Mouse (Mus musculus): ENCODE measurements around the gene Olfr1378. TPM values are rescaled to one million over a fixed set of nuclear protein-coding genes. Genes with fewer than 3 reads are reported as not detected.

Gene Olfr1378
- not detected for polyA plus RNA-seq (2015; fragmentation: Illumina TruSeq; extraction: RNeasy Lipid Tissue Mini Kit (QIAGEN cat#74804); ENCODE audit: insufficient read depth, low replicate concordance)

DNA sequence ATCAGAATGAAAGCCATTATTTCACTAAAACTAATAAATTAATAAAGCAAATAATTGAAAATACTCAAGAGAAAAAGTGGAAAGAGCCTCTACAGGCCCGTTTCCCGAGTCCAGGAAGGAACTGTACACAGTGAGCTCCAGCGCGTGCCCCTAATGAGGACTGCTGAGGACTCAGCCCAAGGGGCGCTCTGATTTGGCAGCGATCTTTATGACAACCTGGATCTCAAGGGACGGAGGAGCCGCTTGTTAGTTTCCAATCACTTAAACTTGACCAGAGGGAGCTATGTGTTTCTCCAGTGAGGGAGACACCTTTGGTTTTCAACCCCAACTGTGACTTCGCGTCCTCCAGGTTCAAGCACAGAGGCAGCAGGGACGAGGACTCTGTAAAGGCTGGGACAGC is at the start of gene Olfr1378:
Gene Olfr1378 (plus strand): TSS at position 301 of the 400 bp plus-strand sequence.

DNA sequence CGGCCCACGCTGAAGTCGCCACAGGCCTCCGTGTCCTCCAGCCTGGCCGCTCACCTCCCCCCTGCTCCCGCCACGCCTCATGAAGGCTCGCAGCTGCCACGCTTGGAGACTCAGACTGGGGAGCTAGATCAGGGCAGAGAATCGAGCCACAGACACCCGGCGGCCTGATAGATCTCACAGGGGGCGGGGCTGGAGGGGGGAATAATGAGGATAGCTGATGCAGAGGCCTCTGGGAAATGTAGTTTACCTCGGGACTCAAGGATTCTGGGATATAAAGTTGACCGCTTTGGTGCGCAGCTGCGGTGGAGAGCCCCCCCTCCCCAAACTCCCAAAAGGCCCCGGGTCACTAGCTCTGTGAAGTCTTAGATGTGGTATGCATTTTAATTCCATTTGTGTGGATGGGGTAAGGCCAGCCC is 34.9 kb upstream of the Olfr1378 start, which contains the start of gene Zfp354b:
Gene Zfp354b (minus strand): TSS at position 183 of the 416 bp plus-strand sequence.

DNA sequence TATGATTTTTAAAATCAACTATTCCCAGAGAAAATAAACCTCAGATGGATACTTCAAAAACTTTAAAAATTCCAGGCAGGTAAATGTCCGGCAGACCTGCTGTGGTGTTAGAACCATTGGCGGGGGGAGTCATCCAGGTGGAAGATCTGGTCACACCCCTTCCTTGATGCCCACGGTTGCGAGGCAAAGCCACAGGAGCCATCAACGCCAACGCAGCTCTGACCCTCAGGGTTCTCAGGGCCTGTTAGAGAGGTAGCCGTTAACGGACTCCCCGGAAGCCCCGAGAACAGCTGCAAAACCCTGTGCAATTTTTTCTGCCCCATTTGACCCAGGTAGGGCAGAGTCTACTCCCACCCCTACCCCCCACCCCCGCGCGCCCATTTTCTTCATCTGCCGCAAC is 22.8 kb upstream of the Olfr1378 start, which contains the start of gene 4933414I15Rik:
Gene 4933414I15Rik (minus strand): TSS at position 260 of the 400 bp plus-strand sequence.

DNA sequence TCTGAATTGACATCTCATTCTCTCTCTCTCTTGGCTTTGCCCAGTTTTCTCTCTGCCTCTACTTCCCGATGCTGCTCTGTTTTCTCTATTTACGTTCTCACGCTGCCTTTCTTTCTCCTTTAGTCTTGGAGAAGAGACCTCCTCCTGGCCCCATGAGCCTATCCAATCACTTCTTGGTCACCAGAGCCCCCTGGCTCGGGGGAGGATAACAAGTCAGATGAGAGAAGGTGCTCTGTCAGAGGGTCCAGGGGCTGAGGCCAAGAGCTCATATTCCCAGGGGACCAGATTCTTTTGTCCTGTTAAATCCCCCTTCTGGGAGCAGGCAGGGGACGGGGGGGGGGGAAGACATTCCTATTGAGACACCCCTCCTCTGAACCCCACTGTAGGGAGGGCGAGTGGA is 12.7 kb upstream of the Olfr1378 start, which contains the start of gene Prop1:
Gene Prop1 (minus strand): TSS at position 101 of the 400 bp plus-strand sequence.

DNA sequence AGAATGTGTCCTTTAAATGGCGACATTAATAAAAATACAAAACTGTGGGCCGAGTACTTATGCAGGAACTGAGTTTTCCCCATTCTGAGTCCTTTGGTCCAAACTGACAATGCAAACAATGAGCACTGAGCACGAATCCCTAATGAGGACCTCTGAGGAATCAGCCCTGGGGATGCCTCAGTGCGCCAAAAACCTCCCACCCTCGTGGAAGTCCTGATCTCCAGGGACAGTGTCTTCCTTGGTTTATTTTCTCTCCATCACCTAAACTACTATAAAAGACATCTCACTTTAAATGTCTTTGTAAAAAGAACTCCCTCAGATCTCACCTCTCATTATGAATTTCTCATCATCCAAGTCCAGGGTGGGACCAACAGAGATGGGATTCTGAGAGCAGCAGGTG is 15.3 kb downstream of the Olfr1378 start, which contains the start of gene Olfr1377:
Gene Olfr1377 (plus strand): TSS at position 301 of the 400 bp plus-strand sequence.

DNA sequence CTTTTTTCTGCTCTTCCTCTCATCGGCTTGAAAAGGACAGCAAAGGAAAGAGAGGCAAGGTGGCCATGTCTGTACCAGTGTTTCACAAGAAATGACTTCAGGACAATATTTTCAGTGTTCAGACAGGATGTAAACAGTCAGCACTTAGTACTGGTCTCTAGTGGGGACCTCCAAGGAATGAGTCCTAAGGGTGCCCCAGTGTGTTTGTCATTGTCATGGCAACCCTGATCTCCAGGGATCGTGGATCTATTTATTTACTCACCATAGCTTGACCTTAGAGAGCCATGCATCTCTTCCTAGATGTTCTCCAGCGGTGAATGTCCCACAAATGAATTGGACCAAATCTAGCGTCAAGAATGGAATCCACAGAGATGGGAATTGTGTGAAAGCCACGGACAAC is 37.0 kb downstream of the Olfr1378 start, which contains the start of gene Olfr51:
Gene Olfr51 (plus strand): TSS at position 301 of the 400 bp plus-strand sequence.

DNA sequence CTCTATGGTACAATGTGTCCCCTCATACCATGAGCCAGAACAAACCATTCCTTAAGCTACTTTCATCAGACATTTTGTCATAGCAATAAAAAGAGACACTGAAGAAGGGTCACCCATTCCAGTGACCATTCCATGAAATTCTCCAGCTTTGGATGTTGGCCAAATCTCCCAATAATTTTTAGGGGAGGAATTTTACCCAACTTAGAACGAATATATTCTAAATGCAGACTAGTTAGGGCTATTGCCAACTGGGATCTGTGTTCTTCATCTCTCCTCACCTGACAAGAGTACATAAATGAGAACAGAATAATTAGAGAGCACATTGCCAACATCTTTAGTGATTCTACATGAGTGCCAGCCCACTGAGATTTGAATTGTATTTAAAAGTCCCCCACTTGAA is 47.6 kb downstream of the Olfr1378 start, which contains the start of gene Olfr54:
Gene Olfr54 (plus strand): TSS at position 301 of the 400 bp plus-strand sequence.

Other genes starting within 250 kb of the Olfr1378 start
- 5.4 TPM for gene Zfp354c, start 138.8 kb upstream of the Olfr1378 start, polyA plus RNA-seq (2015; fragmentation: Illumina TruSeq; extraction: RNeasy Lipid Tissue Mini Kit (QIAGEN cat#74804); ENCODE audit: insufficient read depth, low replicate concordance)
- 0.37 TPM for gene Zfp879, start 125.0 kb upstream of the Olfr1378 start, polyA plus RNA-seq (2015; fragmentation: Illumina TruSeq; extraction: RNeasy Lipid Tissue Mini Kit (QIAGEN cat#74804); ENCODE audit: insufficient read depth, low replicate concordance)
- gene Grm6, start 115.8 kb upstream of the Olfr1378 start, polyA plus RNA-seq (2015; fragmentation: Illumina TruSeq; extraction: RNeasy Lipid Tissue Mini Kit (QIAGEN cat#74804); ENCODE audit: insufficient read depth, low replicate concordance) = 2.6 TPM
- gene Zfp454, start 78.9 kb upstream of the Olfr1378 start, polyA plus RNA-seq (2015; fragmentation: Illumina TruSeq; extraction: RNeasy Lipid Tissue Mini Kit (QIAGEN cat#74804); ENCODE audit: insufficient read depth, low replicate concordance) = 0.62 TPM
- 3.0 TPM for gene Zfp2, start 50.4 kb upstream of the Olfr1378 start, polyA plus RNA-seq (2015; fragmentation: Illumina TruSeq; extraction: RNeasy Lipid Tissue Mini Kit (QIAGEN cat#74804); ENCODE audit: insufficient read depth, low replicate concordance)
- 0.62 TPM for gene Zfp354b, start 34.9 kb upstream of the Olfr1378 start, polyA plus RNA-seq (2015; fragmentation: Illumina TruSeq; extraction: RNeasy Lipid Tissue Mini Kit (QIAGEN cat#74804); ENCODE audit: insufficient read depth, low replicate concordance)
- not detected for gene 4933414I15Rik, start 22.8 kb upstream of the Olfr1378 start, polyA plus RNA-seq (2015; fragmentation: Illumina TruSeq; extraction: RNeasy Lipid Tissue Mini Kit (QIAGEN cat#74804); ENCODE audit: insufficient read depth, low replicate concordance)
- gene Prop1, start 12.8 kb upstream of the Olfr1378 start, polyA plus RNA-seq (2015; fragmentation: Illumina TruSeq; extraction: RNeasy Lipid Tissue Mini Kit (QIAGEN cat#74804); ENCODE audit: insufficient read depth, low replicate concordance) = not detected
- gene Olfr1377, start 15.4 kb downstream of the Olfr1378 start, polyA plus RNA-seq (2015; fragmentation: Illumina TruSeq; extraction: RNeasy Lipid Tissue Mini Kit (QIAGEN cat#74804); ENCODE audit: insufficient read depth, low replicate concordance) = not detected
- not detected for gene Olfr51, start 37.1 kb downstream of the Olfr1378 start, polyA plus RNA-seq (2015; fragmentation: Illumina TruSeq; extraction: RNeasy Lipid Tissue Mini Kit (QIAGEN cat#74804); ENCODE audit: insufficient read depth, low replicate concordance)
- not detected for gene Olfr54, start 47.7 kb downstream of the Olfr1378 start, polyA plus RNA-seq (2015; fragmentation: Illumina TruSeq; extraction: RNeasy Lipid Tissue Mini Kit (QIAGEN cat#74804); ENCODE audit: insufficient read depth, low replicate concordance)
- not detected for gene Olfr1375, start 81.6 kb downstream of the Olfr1378 start, polyA plus RNA-seq (2015; fragmentation: Illumina TruSeq; extraction: RNeasy Lipid Tissue Mini Kit (QIAGEN cat#74804); ENCODE audit: insufficient read depth, low replicate concordance)
- 2.6 TPM for gene Zfp354a, start 92.7 kb downstream of the Olfr1378 start, polyA plus RNA-seq (2015; fragmentation: Illumina TruSeq; extraction: RNeasy Lipid Tissue Mini Kit (QIAGEN cat#74804); ENCODE audit: insufficient read depth, low replicate concordance)